Mouse (Mus musculus) ovary, adult 10 weeks (tissue): Measurements from ENCODE around the gene Cckar. TPM values are rescaled to one million over a fixed set of nuclear protein-coding genes. Genes with fewer than 3 reads are reported as not detected.

Experiments
- polyA plus RNA-seq: library from polyadenylated mRNA; stranded (reverse); fragments of 350-450 nt; fragmentation: Illumina TruSeq; extraction: RNeasy Lipid Tissue Mini Kit (QIAGEN cat#74804); gene quantifications from one replicate; pipeline ENCODE4 v1.2.3, GENCODE M21; 2014

Cckar gene
- not detected for polyA plus RNA-seq

GRCm38 (mm10) chr5:53707235-53708177, at the start of gene Cckar:
Gene Cckar (minus strand): TSS chr5:53707705.

Other genes with a start within 250 kb of the Cckar start
- 184 TPM for gene Rbpj, start 241.6 kb downstream of the Cckar start, polyA plus RNA-seq
- 91.6 TPM for gene Tbc1d19, start 101.9 kb upstream of the Cckar start, polyA plus RNA-seq